Mouse (Mus musculus) embryonic facial prominence, embryonic 12.5 days (tissue): ENCODE measurements around the gene Ltv1. TPM values are rescaled to one million over a fixed set of nuclear protein-coding genes. Genes with fewer than 3 reads are reported as not detected.
A peak's percentile ranks its signal among the peaks of the same experiment; 100 is the strongest.

Experiments
- ATAC-seq: fragments of 200-750 bp; cut with Nextera tagmentation; 2 replicates; pipeline ENCODE4 v1.8.0; 2017; ENCODE audit not compliant: insufficient number of reproducible peaks, insufficient read depth, low FRiP score, low TSS enrichment
- H3K27ac ChIP-seq: fragments of 300-500 bp; sonication (generic); 2 replicates; pipeline ENCODE4 v1.5.1; 2016; ENCODE audit warnings: mild to moderate bottlenecking
- H3K27me3 ChIP-seq: fragments of 300-500 bp; sonication (generic); 2 replicates; pipeline ENCODE4 v1.6.1; 2016; ENCODE audit warnings: mild to moderate bottlenecking, moderate library complexity
- H3K36me3 ChIP-seq: fragments of 300-500 bp; sonication (generic); 2 replicates; pipeline ENCODE4 v1.6.1; 2016; ENCODE audit warnings: mild to moderate bottlenecking
- H3K4me1 ChIP-seq: fragments of 300-500 bp; sonication (generic); 2 replicates; pipeline ENCODE4 v1.6.1; 2016
- H3K4me2 ChIP-seq: fragments of 300-500 bp; sonication (generic); replicated peaks from 2 replicates; pipeline ENCODE4 v1.6.1; 2016; ENCODE audit warnings: mild to moderate bottlenecking, moderate library complexity
- H3K4me3 ChIP-seq: fragments of 300-500 bp; sonication (generic); 2 replicates; pipeline ENCODE4 v1.5.1; 2016; ENCODE audit warnings: mild to moderate bottlenecking
- H3K9ac ChIP-seq: fragments of 300-500 bp; sonication (generic); 2 replicates; pipeline ENCODE4 v1.6.1; 2016; ENCODE audit warnings: mild to moderate bottlenecking, moderate library complexity
- H3K9me3 ChIP-seq: fragments of 300-500 bp; sonication (generic); 2 replicates; pipeline ENCODE4 v1.6.1; 2016; ENCODE audit warnings: mild to moderate bottlenecking, moderate library complexity
- WGBS: fragments of 180-500 bp; shearing (Covaris S2); methylation state at CpG from one replicate; pipeline ENCODE4 v1.1.7; 2016; 5-methylcytosine and 5-hydroxymethylcytosine counted together
- polyA plus RNA-seq: library from polyadenylated mRNA; unstranded; fragments of >200 nt; fragmentation: Nextera tagmentation; extraction: Ambion mirVana; gene quantifications from 2 replicates; pipeline ENCODE4 v1.2.1, GENCODE M21; 2016

The Ltv1 gene
- polyA plus RNA-seq, 1 experiment from 2014 or later, result 64.9 TPM

DNA sequence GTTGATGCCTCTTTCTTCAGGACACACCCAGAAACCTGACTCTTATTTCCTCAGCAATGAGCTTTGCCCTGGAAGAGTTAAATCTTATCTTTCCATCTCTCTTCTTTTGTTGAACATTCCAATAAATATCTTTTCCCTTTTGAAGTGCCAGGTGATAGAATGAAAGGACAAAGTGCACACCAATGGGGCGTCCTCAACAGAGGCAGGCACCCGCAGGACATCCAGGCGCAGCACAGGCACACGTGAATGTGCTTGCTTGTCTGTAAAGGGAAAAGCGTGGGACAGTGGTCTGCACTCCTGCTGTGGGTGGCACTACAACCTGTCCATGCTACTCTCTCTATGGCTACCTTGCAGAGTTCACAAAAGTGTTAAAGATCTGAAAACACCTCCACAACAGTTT, 3.1 kb downstream of the Ltv1 start:
- H3K4me3 ChIP-seq, result no peak overlapping the region
- H3K9ac ChIP-seq, result no peak overlapping the region
- H3K27me3 ChIP-seq, result no peaks in the 10 kb centered on the region
- no peak for ATAC-seq
- H3K4me1 ChIP-seq, result peaks cover 8% of the 10 kb centered on the region
- WGBS, result 89% methylated on average over 5 of the region's 5 CpGs
- H3K36me3 ChIP-seq, result peaks cover 31% of the 10 kb centered on the region
- no peak overlapping the region for H3K27ac ChIP-seq
- H3K4me2 ChIP-seq, result no peak overlapping the region
- no peaks in the 10 kb centered on the region for H3K9me3 ChIP-seq

DNA sequence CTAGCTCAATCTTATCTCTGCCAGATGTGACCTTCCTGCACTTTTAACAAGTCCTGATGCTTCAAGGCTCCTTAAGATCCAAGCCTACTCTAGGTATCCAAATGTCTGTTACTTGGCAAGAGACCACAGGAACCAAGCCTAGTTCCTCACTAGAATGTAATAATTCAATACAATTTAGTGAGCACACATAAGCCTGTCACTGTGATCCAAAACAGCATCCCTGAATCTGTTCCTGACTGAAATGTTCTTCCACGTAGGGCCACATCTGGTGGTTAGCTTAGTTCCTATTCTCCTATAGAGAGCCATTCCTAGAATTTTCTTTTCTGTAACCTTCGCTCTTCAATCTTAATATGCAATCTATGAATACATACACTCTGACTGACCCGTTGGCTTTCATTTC, 6.2 kb downstream of the Ltv1 start:
- Histone ChIP-seq H3K4me2 (no peak overlapping the region), H3K4me3 (no peak overlapping the region), H3K4me1 (no peaks in the 10 kb centered on the region), H3K36me3 (peaks cover 42% of the 10 kb centered on the region), H3K9ac (no peak overlapping the region), H3K27ac (no peak overlapping the region), H3K27me3 (no peaks in the 10 kb centered on the region), H3K9me3 (no peaks in the 10 kb centered on the region)
- no peak for ATAC-seq
- WGBS, result 83% methylated on average over 3 of the region's 3 CpGs

DNA sequence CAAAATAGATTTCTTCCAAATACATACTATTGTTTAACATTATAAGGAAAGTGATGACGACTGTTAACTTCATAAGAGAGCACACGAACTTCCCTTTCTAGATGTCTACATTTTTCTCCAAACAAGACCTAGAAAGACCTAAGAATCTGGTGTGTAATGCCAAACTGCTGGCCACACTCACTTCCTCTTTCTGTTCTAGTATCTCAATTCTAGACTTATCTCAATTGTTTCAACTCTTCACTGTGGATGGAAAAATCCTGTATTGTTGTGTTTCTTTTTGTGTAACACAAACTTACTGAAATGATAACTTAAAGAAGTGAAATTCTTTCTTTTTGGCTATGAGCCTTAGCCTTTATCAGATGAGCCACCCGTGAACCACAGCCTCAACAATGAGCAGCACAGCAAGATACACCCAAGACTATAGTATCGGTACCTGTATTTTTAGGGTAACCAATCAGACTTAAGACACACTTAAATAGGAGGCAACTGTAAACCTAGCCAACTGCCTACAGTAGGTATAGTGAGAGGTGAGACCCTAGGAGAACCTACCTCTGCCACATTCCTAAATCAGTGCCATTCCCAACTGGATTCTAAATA, 8.7 kb downstream of the Ltv1 start:
- Histone ChIP-seq H3K27me3 (no peaks in the 10 kb centered on the region), H3K27ac (no peak overlapping the region), H3K9ac (no peak overlapping the region), H3K4me1 (no peaks in the 10 kb centered on the region), H3K4me3 (no peak overlapping the region), H3K9me3 (no peaks in the 10 kb centered on the region), H3K4me2 (no peak overlapping the region), H3K36me3 (peaks cover 50% of the 10 kb centered on the region)
- 92% methylated on average over 4 of the region's 4 CpGs for WGBS
- ATAC-seq, result no peak

DNA sequence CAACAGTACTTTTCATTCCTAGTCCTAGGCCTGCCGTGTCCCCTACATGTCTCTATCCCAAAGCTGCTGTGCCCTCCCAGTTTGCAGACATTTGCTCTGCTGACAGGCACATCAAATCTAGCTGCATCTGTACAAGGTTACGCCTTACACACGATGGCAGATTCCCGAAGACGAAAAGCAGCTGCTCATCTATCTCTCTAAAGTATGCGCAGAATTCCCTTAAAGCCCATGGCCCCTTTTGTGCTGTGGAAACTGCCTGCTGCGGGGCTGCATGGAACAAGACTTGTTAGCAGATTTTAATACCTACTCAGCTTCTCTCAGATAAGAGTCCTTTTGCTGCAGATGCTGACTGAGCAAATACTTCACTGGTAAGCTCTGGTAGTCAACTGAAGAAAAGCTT, 12.8 kb downstream of the Ltv1 start:
- H3K36me3 ChIP-seq, result peaks cover 62% of the 10 kb centered on the region
- ATAC-seq, result no peak
- no peaks in the 10 kb centered on the region for H3K27me3 ChIP-seq

DNA sequence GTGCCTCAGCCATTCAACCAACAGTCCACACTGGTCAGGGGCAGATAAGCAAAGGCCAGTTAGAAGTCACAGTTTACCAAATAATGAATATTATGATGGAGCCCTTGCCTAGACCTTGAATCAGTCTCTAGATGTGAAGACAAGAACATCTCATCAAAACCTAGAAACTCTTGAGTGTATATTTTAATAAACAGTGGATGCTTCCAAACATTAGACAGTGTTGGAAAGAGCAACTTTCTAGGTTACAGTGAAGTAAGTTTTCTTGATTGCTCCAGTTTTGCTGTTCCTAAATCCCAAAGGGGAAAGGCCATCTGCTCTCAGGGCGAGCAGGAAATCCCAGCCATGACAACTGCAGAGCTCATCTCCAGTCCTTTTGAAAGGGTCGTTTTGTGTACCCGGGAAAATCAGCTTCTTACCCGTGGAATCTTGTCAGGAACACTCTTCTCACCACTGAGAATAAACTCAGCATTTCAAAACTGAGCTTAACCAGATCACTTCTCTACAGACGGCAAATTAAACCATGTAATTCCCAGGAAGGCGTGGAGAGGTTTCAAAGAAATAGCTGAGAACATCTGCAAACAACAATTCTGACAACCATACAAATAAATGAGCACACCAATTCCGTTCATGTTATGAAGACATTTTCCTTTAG, 14.9 kb downstream of the Ltv1 start, which contains the start of gene Zc2hc1b:
Gene Zc2hc1b, minus strand, starts transcription at position 51 of the 652 bp plus-strand sequence.
- Histone ChIP-seq H3K9ac (no peak within 1 kb of the TSS), H3K27me3 (no peaks in the 10 kb centered on the region), H3K9me3 (no peaks in the 10 kb centered on the region), H3K27ac (no peak within 1 kb of the TSS), H3K4me1 (no peaks in the 10 kb centered on the region), H3K4me2 (no peak within 1 kb of the TSS), H3K4me3 (no peak within 1 kb of the TSS), H3K36me3 (peaks cover 62% of the 10 kb centered on the region)
- no peak for ATAC-seq
- WGBS, result 65% methylated on average over 7 of the region's 7 CpGs

More for the DNA sequence above, 12.8 kb downstream of the Ltv1 start:
- Histone ChIP-seq H3K27ac (0 out of 2 replicates have a peak overlapping the region, but pooled peaks have one; percentile 46), H3K4me2 (no peak overlapping the region), H3K4me1 (no peaks in the 10 kb centered on the region), H3K9me3 (no peaks in the 10 kb centered on the region), H3K4me3 (no peak overlapping the region), H3K9ac (no peak overlapping the region)
- 76% methylated on average over 7 of the region's 7 CpGs for WGBS

DNA sequence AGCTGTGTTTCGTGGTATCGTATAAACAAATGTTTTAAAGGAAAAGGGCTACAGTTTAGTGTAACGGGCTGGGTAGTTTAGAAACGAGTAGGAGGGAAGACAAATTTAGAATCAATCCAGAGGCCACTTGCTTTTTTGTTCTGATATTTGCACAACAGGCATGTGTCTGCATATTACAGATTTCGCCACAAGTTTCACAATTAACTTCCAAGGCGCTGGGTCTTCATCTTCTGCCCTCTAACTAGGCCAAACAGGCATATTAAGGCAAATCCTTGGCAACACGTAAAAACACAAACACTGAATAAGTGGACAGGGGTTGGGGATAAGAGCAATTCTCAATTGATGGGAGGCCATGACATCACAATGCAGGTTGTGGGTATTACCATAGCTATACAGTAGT, 17.1 kb downstream of the Ltv1 start:
- WGBS, result 90% methylated on average over 7 of the region's 7 CpGs
- Histone ChIP-seq H3K27me3 (no peaks in the 10 kb centered on the region), H3K9me3 (no peaks in the 10 kb centered on the region), H3K4me1 (peaks cover 19% of the 10 kb centered on the region), H3K36me3 (peaks cover 44% of the 10 kb centered on the region), H3K4me3 (no peak overlapping the region), H3K27ac (no peak overlapping the region), H3K9ac (no peak overlapping the region), H3K4me2 (no peak overlapping the region)
- no peak for ATAC-seq

DNA sequence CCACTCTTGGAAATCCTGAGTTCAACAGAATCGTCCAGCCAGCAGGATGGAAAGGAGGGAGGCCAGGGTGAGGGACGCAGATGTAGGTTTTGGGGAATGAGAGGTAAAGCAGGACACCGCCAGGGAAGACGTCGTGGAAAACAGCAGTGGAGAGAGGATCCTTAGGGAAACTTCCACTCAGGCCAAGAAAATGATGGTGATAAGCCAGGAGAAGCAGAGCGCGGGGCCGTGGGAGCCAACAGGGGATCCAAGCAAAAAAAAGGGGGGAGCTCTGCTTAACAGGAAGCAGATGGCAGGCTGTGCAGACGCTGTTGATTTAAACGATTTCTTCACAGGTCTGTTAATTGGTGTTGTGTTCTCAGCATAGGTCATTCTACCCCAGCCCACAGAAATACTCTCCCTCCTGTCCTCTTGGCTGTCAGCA, 20.2 kb downstream of the Ltv1 start:
- no peak overlapping the region for H3K4me3 ChIP-seq
- H3K9ac ChIP-seq, result no peak overlapping the region
- H3K27ac ChIP-seq, result peak overlapping the region; percentile 67
- H3K27me3 ChIP-seq, result no peaks in the 10 kb centered on the region
- no peaks in the 10 kb centered on the region for H3K9me3 ChIP-seq
- peak; percentile 42; the same call in 1 of the 2 replicates for ATAC-seq
- H3K36me3 ChIP-seq, result peaks cover 17% of the 10 kb centered on the region
- WGBS, result 23% methylated on average over 10 of the region's 10 CpGs
- H3K4me2 ChIP-seq, result no peak overlapping the region
- H3K4me1 ChIP-seq, result peaks cover 33% of the 10 kb centered on the region

DNA sequence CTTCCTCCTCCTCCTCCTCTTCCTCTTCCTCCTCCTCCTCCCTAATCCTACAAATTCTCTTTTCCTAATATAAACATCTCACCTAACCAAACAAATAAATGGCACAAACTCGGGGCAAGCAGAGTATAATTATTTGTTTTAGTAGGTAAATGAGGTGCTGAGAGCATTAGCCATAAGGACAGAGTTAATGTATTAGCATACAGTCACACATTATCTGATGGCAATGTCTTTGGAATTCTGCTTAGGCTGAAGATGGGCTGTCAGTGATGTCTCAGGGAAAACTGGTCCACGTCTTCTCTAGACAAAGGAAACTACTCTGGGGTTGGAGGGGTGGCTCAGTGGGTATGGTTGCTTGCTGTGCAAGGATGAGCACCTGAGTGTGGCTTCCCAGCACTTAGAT, 21.5 kb downstream of the Ltv1 start:
- H3K27ac ChIP-seq, result peak overlapping the region; percentile 62

DNA sequence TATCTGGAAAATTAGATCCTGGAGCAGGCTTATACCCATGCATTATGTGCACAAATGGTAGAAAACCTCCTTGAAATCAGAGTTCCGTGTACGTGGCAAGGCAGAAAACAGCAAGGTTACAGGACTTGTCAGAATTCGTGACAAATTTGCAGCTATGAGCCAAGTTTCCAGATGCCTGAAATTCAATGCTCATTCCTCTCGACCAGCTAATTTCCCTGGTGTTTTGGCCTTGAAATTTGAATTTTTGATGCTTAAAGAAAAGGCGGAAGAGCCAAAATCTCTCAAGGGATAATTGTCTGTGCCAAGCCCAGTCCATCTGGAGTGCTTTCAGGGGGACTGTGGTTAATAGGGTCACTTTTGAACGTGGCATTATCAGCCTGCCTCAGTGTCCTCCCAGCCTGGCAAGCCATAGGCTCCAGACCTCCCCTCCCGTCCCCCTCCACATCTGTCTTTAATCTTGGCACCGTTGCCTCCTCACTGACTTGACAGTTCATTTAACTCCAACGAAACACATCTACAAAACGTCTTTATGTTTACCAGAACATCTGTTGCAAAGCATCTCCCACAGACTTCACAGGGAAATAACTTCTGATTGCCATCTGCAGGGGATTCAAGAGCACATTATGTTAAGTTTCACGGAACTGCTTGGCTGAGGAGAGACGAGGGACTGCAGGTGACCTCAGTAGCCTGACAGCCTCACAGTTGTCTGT, 22.1 kb downstream of the Ltv1 start:
- ATAC-seq, result peak; percentile 48
- H3K4me2 ChIP-seq, result peak overlapping the region; percentile 27; the same call in 1 of the 2 replicates
- 13% methylated on average over 12 of the region's 12 CpGs for WGBS
- H3K27ac ChIP-seq, result peak overlapping the region; percentile 62
- peaks cover 33% of the 10 kb centered on the region for H3K4me1 ChIP-seq
- no peak overlapping the region for H3K4me3 ChIP-seq
- no peak overlapping the region for H3K9ac ChIP-seq
- no peaks in the 10 kb centered on the region for H3K27me3 ChIP-seq
- no peaks in the 10 kb centered on the region for H3K36me3 ChIP-seq
- no peaks in the 10 kb centered on the region for H3K9me3 ChIP-seq

More for the DNA sequence above, 21.5 kb downstream of the Ltv1 start:
- peaks cover 33% of the 10 kb centered on the region for H3K4me1 ChIP-seq
- H3K27me3 ChIP-seq, result no peaks in the 10 kb centered on the region
- peaks cover 3% of the 10 kb centered on the region; the same call in 1 of the 2 replicates for H3K36me3 ChIP-seq
- peak overlapping the region; percentile 27; the same call in 1 of the 2 replicates for H3K4me2 ChIP-seq
- no peak overlapping the region for H3K9ac ChIP-seq
- no peak for ATAC-seq
- WGBS, result 42% methylated on average over 2 of the region's 2 CpGs
- H3K9me3 ChIP-seq, result no peaks in the 10 kb centered on the region
- no peak overlapping the region for H3K4me3 ChIP-seq

DNA sequence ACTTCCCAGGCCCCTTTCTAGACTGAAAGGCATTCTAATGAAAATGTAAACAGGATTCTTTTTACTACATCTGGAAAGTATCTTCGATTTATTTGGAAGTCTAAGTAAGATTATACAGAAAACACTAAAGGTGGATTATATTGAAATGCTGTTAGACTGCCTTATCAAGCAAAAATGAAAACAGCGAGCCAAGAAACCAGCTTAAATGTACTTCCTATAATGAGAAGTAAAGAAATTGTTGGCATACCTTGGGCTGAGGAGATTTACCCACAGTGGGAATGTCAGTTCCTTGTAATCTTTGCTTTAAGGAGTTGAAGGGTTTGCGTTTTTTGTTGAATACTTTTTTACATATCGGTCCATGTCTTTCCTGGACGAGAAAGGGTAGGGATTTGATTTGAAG, 24.5 kb downstream of the Ltv1 start:
- WGBS, result 51% methylated on average over 5 of the region's 5 CpGs
- Histone ChIP-seq H3K9me3 (no peaks in the 10 kb centered on the region), H3K4me1 (peaks cover 33% of the 10 kb centered on the region), H3K4me2 (no peak overlapping the region), H3K27me3 (no peaks in the 10 kb centered on the region), H3K9ac (no peak overlapping the region), H3K36me3 (no peaks in the 10 kb centered on the region), H3K27ac (peak overlapping the region; percentile 81), H3K4me3 (no peak overlapping the region)
- no peak for ATAC-seq

DNA sequence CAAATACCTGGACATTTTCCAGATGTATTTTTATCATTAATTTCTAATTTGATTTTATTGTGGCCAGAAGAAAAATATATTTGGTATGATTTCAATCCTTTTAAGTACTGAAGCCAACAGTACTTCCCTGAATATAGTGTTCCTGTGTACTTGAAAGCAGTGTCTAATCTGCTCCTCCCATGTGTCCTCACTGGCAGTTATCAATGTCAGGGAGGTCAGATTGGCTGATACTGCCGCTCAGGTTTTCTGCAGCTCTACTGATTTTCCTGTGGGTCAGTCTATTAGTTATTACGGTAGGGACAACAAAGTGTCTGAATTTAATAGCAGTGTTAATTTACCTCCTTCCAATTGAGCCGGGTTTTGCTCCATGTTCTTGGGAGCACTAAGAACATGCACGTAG, 30.9 kb downstream of the Ltv1 start:
- no peak overlapping the region for H3K27ac ChIP-seq
- no peak overlapping the region for H3K4me2 ChIP-seq
- WGBS, result 84% methylated on average over 4 of the region's 4 CpGs
- H3K27me3 ChIP-seq, result no peaks in the 10 kb centered on the region
- H3K36me3 ChIP-seq, result no peaks in the 10 kb centered on the region
- no peaks in the 10 kb centered on the region for H3K4me1 ChIP-seq
- no peak for ATAC-seq
- no peaks in the 10 kb centered on the region for H3K9me3 ChIP-seq
- H3K4me3 ChIP-seq, result no peak overlapping the region
- H3K9ac ChIP-seq, result no peak overlapping the region

DNA sequence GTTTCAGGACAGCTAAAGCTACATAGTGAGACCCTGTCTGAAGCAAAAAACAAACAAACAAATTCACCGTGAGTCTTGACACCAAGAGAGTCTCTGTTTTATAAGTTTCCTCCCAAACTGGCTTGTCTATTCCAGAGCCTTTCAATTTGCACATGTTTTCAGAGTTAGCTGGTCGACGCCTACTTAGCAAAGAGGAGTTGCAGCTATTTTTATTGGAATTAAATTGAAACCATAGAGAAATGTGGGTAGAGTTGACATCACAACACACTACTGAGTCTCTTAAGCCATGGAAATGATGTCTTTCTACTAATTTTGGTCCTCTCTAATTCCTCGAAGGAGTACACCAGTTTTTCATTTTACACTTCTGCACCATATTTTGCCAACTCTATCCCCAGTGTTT, 32.1 kb downstream of the Ltv1 start:
- no peaks in the 10 kb centered on the region for H3K36me3 ChIP-seq
- no peaks in the 10 kb centered on the region for H3K27me3 ChIP-seq
- no peak overlapping the region for H3K4me2 ChIP-seq
- no peak overlapping the region for H3K9ac ChIP-seq
- no peaks in the 10 kb centered on the region for H3K9me3 ChIP-seq
- no peak overlapping the region for H3K4me3 ChIP-seq
- H3K4me1 ChIP-seq, result no peaks in the 10 kb centered on the region
- 84% methylated on average over 4 of the region's 4 CpGs for WGBS
- H3K27ac ChIP-seq, result no peak overlapping the region
- no peak for ATAC-seq
